Mouse (Mus musculus) spleen, adult 2 months (tissue): Measurements from ENCODE around the gene Ctnnd2. TPM values are rescaled to one million over a fixed set of nuclear protein-coding genes. Genes with fewer than 3 reads are reported as not detected.
"Not testable (repeated sequence)": the region's sequence is repeated elsewhere in the genome, so short reads cannot be mapped to it uniquely, and the experiment has no call there.

ENCODE experiments used
- DNase-seq, 2 experiments: peaks; one replicate each; pipeline versions ENCODE4 v3.0.0 to v3.0.0-alpha.2; 2012 to 2021; ENCODE audit warnings: low spot score in 2 of 2, low read depth in 1 of 2
- H3K27ac ChIP-seq: fragments of 200-500 bp; 2 replicates; pipeline ENCODE4 v1.5.1; 2012; ENCODE audit warnings: low read length, inconsistent platforms; ENCODE audit not compliant: insufficient read depth
- H3K27me3 ChIP-seq: fragments of 200-500 bp; 2 replicates; pipeline ENCODE4 v1.6.1; 2012; ENCODE audit warnings: mild to moderate bottlenecking, moderate library complexity, low read length, inconsistent platforms; ENCODE audit not compliant: control insufficient read depth, insufficient read depth
- H3K36me3 ChIP-seq: fragments of 200-500 bp; 2 replicates; pipeline ENCODE4 v1.6.1; 2012; ENCODE audit warnings: mild to moderate bottlenecking, low read length, inconsistent platforms; ENCODE audit not compliant: control insufficient read depth, insufficient read depth
- H3K4me1 ChIP-seq: fragments of 200-500 bp; 2 replicates; pipeline ENCODE4 v1.6.1; 2011; ENCODE audit warnings: inconsistent platforms; ENCODE audit not compliant: control insufficient read depth, insufficient read depth, insufficient read length
- H3K4me3 ChIP-seq: fragments of 200-500 bp; 2 replicates; pipeline ENCODE4 v1.5.1; 2011; ENCODE audit warnings: mild to moderate bottlenecking, inconsistent platforms; ENCODE audit not compliant: insufficient read depth, insufficient read length; ENCODE audit errors: extremely low read depth
- CTCF ChIP-seq: fragments of 200-500 bp; IDR thresholded peaks from 2 replicates; pipeline ENCODE4 v1.5.1; 2011; ENCODE audit warnings: mild to moderate bottlenecking, inconsistent platforms; ENCODE audit not compliant: insufficient read depth, insufficient read length, insufficient replicate concordance; ENCODE audit errors: extremely low read depth
- POLR2A ChIP-seq: fragments of 200-500 bp; IDR thresholded peaks from 2 replicates; pipeline ENCODE4 v1.6.1; 2011; ENCODE audit warnings: low read depth, low read length, inconsistent platforms
- WGBS: fragments of 180-500 bp; shearing (Covaris S2); methylation state at CpG from one replicate; pipeline ENCODE4 v1.1.7; 2018; 5-methylcytosine and 5-hydroxymethylcytosine counted together
- polyA plus RNA-seq: library from polyadenylated mRNA; depleted of rRNA; stranded (reverse); fragments of >200 nt; gene quantifications from 2 replicates; pipeline ENCODE4 v1.2.3, GENCODE M21; 2012; rRNA removed

Gene Ctnnd2
- 0.80 and 1.2 TPM in 2 replicates for polyA plus RNA-seq

GRCm38 (mm10) chr15:30172391-30173281, at the start of gene Ctnnd2:
Gene Ctnnd2 (plus strand): TSS chr15:30172593.
- 9% methylated on average over 134 of the region's 136 CpGs for WGBS
- H3K36me3 ChIP-seq, result no peaks in the 10 kb centered on the region
- no peak within 1 kb of the TSS for H3K4me3 ChIP-seq
- peaks cover 12% of the 10 kb centered on the region for H3K27me3 ChIP-seq
- TF ChIP-seq CTCF, result no peak
- no peak within 1 kb of the TSS for H3K27ac ChIP-seq
- H3K4me1 ChIP-seq, result no peaks in the 10 kb centered on the region
- no peak for DNase-seq

GRCm38 (mm10) chr15:30130705-30131104, 41.7 kb upstream of the Ctnnd2 start:
- H3K36me3 ChIP-seq, result no peaks in the 10 kb centered on the region
- TF ChIP-seq CTCF (no peak), POLR2A (no peak)
- no peak for DNase-seq
- H3K4me1 ChIP-seq, result no peaks in the 10 kb centered on the region
- no peaks in the 10 kb centered on the region for H3K27me3 ChIP-seq
- H3K4me3 ChIP-seq, result no peak overlapping the region
- 83% methylated on average over 6 of the region's 6 CpGs for WGBS
- H3K27ac ChIP-seq, result no peak overlapping the region

GRCm38 (mm10) chr15:30139626-30140025, 32.8 kb upstream of the Ctnnd2 start:
- H3K36me3 ChIP-seq, H3K27ac ChIP-seq, H3K27me3 ChIP-seq, H3K4me1 ChIP-seq, DNase-seq, H3K4me3 ChIP-seq: not testable (repeated sequence)
- WGBS, result 58% methylated on average over 1 of the region's 1 CpGs

- Histone ChIP-seq H3K36me3 (no peaks in the 10 kb centered on the region), H3K27ac (no peak overlapping the region), H3K27me3 (no peaks in the 10 kb centered on the region), H3K4me3 (no peak overlapping the region), H3K4me1 (no peaks in the 10 kb centered on the region)
- no peak for TF ChIP-seq POLR2A
- no peak for TF ChIP-seq CTCF
- DNase-seq, result no peak
- WGBS, result 81% methylated on average over 2 of the region's 2 CpGs
Measured at GRCm38 (mm10) chr15:30145413-30145812, 27.0 kb upstream of the Ctnnd2 start.

GRCm38 (mm10) chr15:30152176-30152575, 20.2 kb upstream of the Ctnnd2 start:
- no peaks in the 10 kb centered on the region for H3K36me3 ChIP-seq
- no peak overlapping the region for H3K27ac ChIP-seq
- H3K27me3 ChIP-seq, result no peaks in the 10 kb centered on the region
- no peaks in the 10 kb centered on the region for H3K4me1 ChIP-seq
- WGBS, result 67% methylated on average over 2 of the region's 2 CpGs
- no peak overlapping the region for H3K4me3 ChIP-seq
- TF ChIP-seq POLR2A (no peak), CTCF (no peak)
- no peak for DNase-seq

- Histone ChIP-seq H3K36me3 (no peaks in the 10 kb centered on the region), H3K4me3 (no peak overlapping the region), H3K4me1 (no peaks in the 10 kb centered on the region), H3K27ac (no peak overlapping the region), H3K27me3 (no peaks in the 10 kb centered on the region)
- TF ChIP-seq POLR2A (no peak), CTCF (no peak)
- WGBS, result 80% methylated on average over 1 of the region's 1 CpGs
- DNase-seq, result no peak
Measured at GRCm38 (mm10) chr15:30157975-30158374, 14.4 kb upstream of the Ctnnd2 start.

GRCm38 (mm10) chr15:30170031-30170430, 2.4 kb upstream of the Ctnnd2 start:
- H3K36me3 ChIP-seq, result no peaks in the 10 kb centered on the region
- 79% methylated on average over 8 of the region's 8 CpGs for WGBS

More at GRCm38 (mm10) chr15:30170031-30170430, 2.4 kb upstream of the Ctnnd2 start:
- H3K4me1 ChIP-seq, result no peaks in the 10 kb centered on the region
- no peak overlapping the region for H3K27ac ChIP-seq
- peaks cover 12% of the 10 kb centered on the region for H3K27me3 ChIP-seq
- DNase-seq, result no peak
- H3K4me3 ChIP-seq, result no peak overlapping the region
- TF ChIP-seq CTCF (no peak), POLR2A (no peak)
